Mouse (Mus musculus) cerebellum, adult 2 months (tissue): ENCODE measurements around the gene Dpp8.

ENCODE experiments used
- CTCF ChIP-seq: fragments of 200-500 bp; IDR thresholded peaks from 2 replicates; pipeline ENCODE4 v1.5.1; 2011; ENCODE audit warnings: low read depth, mild to moderate bottlenecking, control low read depth, low read length, moderate library complexity, borderline replicate concordance; ENCODE audit not compliant: insufficient read depth
- POLR2A ChIP-seq: fragments of 200-500 bp; IDR thresholded peaks from 2 replicates; pipeline ENCODE4 v1.6.1; 2011; ENCODE audit warnings: low read length, control low read depth, borderline replicate concordance; ENCODE audit not compliant: insufficient read depth

DNA sequence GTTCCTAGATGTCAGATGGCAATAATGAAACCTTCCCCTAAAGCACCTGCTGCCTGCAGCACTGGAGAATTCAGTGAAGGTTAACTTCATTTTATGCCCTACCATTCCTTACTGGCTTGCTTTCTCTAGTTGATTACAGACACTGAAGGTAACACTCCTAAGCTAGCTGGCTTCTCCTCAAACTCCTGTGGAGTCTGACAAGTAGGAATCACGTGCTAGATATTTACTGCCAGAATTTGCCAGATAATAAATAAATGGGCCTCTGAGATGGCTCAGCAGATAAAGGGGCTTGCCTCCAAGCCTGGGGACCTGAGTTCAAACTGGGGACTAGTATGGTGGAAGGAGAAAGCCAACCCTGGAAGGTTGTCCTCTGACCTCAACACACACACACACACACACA lies 54.6 kb downstream of the Dpp8 start:
- TF ChIP-seq POLR2A (no peak), CTCF (no peak)
